Mouse (Mus musculus): ENCODE data around the gene Ppp1r27.
A peak's percentile ranks its signal among the peaks of the same experiment; 100 is the strongest.
"Not testable (repeated sequence)": the region's sequence is repeated elsewhere in the genome, so short reads cannot be mapped to it uniquely, and the experiment has no call there.

The Ppp1r27 gene

DNA sequence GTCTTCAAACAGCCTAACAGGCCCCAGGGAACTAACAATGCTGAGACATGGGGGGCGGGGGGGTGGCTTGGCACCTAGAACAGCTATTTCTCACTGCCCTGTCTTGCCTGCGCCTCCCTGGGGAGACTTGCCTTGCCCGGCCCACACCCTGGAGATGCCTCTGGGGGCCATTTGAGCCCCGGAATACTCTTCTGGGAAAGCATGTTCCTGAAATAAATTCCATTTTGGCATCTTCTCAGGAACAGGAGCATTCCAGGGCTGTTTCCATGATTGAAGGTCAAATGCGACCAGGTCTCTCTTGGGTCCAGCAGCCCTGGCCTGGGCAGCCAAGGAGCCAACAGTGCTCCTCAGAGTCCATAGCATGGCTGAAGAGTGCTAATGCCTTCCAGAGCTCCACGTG lies 8.6 kb downstream of the Ppp1r27 start:
- DNase-seq = no peak

DNA sequence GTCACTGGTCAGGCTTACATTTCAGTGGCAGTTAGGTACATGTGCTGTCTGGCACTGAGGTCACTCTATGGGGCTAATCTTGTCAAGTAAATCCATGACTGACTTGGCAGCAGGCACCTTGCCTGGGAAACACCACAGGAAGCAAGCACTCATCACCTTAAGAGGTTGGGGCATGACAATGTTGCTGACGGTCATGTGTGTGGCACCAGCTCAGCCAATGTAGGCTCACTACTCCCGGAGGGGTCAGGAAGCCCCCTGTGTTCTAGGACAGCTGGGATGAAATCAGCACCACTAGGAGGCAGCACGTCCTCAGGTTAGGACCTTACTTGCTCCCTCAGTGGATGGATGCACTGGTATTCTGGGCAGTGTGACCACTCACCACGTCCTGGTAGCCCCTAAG lies 9.0 kb downstream of the Ppp1r27 start:
- DNase-seq = no peak

DNA sequence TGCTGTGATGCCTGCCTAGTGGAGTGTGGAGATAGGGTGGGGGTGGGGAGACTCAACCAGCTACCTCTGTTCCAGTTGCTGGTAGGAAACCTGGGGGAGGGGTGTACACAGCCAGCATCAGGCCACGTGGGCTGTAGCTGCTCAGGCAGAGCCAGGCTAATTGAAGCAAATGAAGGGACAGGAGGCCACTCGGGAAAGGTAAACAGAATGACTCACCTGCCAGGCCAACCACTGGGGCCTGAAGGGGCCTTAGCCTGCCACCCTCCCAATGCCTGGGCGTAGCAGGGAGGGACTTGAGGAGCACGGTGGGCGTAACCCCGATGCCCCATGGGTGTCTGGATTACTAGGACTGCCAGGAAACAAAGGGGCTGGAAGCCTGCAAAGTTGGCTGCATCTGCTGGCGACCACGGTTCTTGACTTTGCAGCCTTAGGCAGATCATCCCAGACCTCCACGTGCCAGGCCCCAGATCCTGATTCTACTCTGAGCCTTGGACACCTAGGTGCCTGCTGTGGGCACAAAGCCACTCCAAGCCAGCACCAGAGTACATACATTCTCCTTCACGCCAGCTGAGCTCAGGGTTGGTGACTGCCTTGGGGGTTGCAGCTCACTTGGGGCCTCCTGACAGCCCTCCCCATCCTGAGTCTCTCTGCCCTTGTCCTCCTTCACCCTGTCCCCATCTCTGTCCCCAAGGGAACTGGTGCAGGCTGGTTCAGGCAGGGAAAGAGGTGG lies 11.5 kb downstream of the Ppp1r27 start:
- DNase-seq = no peak

DNA sequence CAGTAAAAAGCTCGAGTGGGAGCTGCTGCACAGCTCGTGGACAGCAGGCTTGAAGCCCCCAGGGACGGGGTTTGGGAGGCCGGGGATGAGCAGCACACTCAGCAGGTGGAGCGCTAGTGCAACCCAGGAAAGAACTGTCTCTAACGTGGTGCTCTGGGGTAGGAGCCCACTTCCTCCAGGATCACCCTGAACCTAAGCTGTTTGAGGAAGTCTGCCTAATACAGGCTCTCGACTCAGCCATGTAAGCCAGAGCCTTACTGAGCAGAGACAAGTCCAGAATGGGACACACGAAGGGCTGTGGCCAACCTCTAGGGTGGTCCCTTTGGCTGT lies 12.0 kb downstream of the Ppp1r27 start:
- no peak for DNase-seq

- no peak for DNase-seq
Observed at GRCm38 (mm10) chr11:120538485-120538884, 12.4 kb downstream of the Ppp1r27 start.

- DNase-seq = no peak
Observed at GRCm38 (mm10) chr11:120535804-120536203, 15.1 kb downstream of the Ppp1r27 start.

- no peak for DNase-seq
Observed at GRCm38 (mm10) chr11:120535145-120535544, 15.8 kb downstream of the Ppp1r27 start.

- DNase-seq = no peak
Observed at GRCm38 (mm10) chr11:120534093-120534492, 16.8 kb downstream of the Ppp1r27 start.

DNA sequence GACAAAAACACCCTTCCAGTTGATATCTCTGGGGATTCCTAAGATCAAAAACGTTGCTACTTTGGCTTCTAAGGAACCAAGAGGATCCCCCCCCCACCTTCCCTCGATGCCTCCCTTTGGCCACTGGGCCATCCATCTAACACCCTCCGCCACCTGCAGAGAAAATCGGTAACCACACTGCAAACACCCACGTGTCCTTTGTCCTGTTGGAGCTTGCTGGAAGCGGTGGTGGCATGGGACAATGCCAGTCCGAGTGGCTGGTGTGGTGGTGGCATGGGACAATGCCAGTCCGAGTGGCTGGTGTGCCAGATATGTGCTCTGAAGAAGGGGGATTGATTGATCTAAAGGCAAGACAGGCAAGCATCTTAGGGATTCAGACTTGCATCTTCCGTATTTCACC lies 19.3 kb downstream of the Ppp1r27 start:
- DNase-seq = no peak

- no peak for DNase-seq
Observed at GRCm38 (mm10) chr11:120530085-120530964, 20.6 kb downstream of the Ppp1r27 start, which contains the start of gene Gcgr. Gene Gcgr (plus strand): TSS chr11:120530699.

- no peak for DNase-seq
Observed at GRCm38 (mm10) chr11:120528903-120529302, 22.0 kb downstream of the Ppp1r27 start.

DNA sequence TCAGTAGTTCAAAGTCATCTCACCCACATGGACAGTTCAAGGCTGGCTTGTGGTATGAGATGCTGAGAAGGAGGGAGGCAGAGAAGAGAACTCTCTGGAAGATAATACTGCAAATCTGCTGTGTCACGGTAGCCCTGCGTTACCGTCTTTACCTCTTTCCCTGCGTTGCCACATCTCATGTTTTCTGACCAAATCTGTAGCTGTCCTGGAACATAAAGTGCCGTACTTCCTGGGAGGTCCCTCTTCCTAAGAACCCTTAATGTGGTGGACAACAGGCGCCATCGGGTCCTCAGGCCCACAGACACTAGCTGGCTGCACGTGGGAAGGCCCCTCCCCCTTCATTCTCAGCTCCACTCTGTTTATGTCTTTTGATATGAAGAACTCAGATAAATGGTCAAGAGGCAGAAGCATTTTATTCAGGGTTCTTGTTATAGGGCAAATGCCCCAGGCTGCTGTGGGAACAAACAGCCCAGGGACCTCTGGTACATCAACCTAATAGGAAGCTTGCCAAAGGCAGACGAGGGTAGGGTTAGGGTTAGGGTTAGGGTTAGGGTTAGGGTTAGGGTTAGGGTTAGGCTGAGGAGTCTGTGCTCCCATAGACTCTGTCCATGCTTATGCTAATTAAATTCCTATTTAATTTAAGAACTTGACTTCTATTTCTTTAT lies 23.1 kb downstream of the Ppp1r27 start:
- DNase-seq = no peak

DNA sequence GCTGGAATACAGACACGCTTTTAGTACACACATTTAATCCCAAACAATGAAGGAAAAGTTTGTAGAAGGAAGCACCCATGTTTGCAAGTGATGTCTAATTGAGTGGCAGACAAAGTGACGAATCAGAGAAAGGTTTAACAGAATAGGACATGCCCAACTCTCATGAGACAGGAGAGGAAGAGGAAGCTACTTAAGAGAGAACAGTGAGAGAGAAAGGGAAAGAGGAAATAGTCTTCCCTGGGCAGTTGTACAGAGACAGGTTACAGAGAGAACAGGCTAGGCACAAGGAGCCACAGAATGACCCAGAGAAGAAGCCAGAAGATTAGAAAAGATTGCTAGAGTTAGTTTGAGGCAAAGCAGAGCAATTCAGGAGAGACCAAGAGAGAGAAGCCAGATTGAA lies 25.0 kb downstream of the Ppp1r27 start:
- no peak for DNase-seq

- no peak for DNase-seq
Observed at GRCm38 (mm10) chr11:120522581-120522980, 28.4 kb downstream of the Ppp1r27 start.

- no peak for DNase-seq
Observed at GRCm38 (mm10) chr11:120520967-120521540, 29.9 kb downstream of the Ppp1r27 start.

DNA sequence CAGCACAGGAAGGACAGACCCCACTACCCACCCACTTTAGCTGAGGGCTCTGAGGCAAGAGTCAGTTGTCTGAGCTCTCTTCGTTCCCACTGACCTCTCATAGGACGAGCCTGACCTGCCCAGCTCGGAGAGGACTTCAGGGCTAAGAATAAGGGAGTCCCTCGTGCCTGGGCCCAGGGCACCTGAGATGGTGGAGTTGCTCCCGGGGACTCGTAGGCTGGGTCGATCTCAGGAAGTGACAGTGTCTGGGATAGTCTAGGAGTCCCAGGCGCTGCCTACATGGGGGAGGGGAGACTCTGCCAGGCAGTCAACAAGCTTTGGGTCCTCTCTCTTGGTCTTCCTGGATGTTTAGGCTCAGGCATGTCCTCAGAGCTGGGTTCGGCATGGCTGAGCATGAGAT lies 30.4 kb downstream of the Ppp1r27 start:
- no peak for DNase-seq

DNA sequence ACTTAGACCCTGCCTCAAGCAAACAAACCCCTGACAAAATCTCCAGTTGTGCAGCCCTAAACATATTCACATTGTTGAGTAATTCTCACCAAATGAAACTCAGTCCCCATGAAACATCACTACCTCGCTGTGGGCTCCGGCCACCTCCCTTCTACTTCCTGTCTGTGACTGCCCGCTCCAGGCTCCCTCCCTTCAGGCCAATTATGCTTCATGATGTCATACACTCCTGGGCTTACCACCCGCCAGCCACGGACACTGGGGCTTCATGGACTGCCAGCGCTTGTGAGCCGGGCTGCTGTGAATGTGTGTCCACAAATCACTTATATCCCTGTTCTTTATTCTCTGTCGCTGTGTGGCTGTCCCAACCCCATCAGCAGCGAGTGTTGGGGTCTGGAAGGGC lies 31.2 kb downstream of the Ppp1r27 start:
- no peak for DNase-seq

DNA sequence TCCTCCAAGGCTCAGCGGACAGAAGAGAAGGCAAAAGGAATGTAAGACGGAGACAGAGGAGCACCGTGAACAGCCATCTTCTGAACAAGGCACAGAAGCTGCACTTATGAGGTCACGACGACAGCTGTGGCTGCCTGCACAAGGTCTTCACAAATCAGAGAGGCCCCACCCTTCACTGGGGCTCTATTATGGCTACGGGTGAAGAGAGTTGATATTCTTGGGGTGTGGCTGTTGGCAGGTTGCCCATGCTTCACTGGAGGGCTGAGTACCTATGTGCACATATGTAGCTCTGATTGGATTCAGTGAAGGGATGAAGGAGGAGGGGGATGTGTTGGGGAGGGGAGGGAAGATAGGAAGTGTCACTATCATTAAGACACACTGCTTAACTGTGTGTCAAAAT lies 32.4 kb downstream of the Ppp1r27 start:
- no peak for DNase-seq

DNA sequence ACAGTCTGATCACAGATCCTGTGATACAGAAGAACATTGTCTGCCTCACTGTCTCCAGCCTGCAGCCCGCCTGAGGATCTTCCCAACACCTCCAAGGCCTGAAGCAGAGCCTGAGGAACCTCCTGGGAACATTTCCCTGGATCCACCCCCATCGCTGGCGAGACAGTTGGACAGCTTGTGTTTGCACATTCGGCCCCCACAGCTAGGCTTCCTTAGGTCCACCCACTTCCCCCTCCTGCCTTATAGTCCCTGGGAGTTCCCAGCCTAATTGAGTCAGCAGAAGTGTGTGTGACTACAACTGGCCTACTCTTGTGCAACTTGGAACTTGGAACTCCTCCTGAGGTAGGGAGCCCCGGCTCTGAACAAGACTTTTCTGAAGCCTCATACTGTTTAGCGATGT lies 32.9 kb downstream of the Ppp1r27 start:
- DNase-seq = no peak

DNA sequence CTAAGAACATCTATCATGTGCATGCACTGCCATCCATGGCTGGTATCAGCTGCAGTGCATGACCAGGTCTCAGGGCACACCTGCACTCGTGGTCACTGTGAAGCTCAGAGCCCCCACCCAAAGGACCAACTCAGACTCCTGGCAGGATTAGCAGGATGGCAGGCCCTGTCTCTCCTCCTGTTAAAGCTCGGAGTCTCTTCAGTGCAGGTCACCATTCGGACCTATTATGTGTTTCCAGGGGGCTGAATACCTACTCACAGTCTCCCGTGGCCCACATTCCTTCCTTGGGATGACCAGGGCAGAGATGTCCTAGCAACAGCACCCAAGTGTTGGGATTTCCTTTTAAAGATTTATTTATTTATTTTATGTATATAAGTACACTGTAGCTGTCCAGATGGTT lies 33.8 kb downstream of the Ppp1r27 start:
- DNase-seq = no peak

DNA sequence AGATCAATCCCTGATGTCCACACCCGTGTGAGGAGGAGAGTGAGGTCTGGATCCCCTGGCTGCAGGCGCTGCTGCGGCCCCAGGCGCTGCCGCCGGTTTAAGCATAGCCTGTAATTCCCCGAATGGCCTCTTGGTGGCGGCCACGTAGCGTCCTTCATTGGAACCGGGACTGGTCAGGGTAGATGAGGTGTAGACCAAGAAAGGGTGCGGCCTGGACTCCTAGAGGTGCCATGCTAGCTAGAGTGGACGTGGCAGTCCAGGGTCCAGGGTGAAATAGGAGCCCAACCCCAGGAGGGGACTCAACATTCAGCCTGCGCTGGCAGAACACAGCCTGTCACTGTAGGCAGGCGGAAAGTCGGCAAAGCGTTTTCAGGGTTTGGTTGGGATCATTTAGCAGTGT lies 35.3 kb downstream of the Ppp1r27 start:
- DNase-seq = peak; percentile 54 to 66

DNA sequence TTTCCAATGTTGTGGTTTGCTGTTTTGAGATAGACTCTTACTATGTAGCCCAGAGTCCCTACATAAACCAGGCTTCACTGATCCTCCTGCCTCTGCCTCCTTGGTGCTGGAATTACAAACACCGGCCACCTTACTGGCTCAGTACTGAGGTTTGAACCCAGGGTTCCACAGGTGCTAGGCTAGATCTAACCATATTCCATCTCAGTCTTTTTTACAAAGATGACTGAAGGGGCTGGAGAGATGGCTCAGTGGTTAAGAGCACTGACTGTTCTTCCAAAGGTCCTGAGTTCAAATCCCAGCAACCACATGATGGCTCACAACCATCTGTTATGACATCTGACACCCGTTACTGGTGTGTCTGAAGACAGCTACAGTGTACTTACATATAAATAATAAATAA lies 36.7 kb downstream of the Ppp1r27 start:
- not testable (repeated sequence) for DNase-seq

DNA sequence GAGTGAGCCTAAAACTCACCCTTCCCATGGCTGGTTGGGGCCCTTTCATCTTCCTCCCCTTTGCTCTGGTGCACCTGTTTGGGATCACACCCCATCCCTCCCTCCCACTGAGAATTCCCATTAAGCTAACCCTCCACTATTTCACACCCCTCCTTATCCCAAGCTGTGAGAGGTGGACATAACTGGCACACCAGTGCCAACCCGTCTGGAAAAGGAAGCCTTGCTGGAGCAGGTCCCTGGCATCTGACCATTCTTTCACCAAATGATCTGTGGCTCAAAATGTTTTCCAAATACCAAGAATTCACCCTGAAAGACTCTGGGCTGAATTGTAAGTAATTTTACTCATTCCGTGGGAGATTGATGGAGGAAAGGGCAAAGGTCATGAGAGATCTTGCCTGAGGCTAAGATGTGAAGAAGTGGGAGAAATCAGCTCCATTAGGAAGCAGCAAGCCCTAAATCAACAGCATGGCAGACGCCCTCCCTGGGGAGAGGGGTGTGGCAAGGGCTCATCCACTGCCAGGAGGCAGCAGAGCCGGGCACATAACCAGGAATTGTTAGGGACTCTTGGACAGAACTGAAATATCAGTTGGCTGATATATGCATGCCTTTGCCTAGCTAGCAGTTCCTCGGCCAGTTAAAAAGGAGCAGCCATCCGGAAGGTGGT lies 38.0 kb downstream of the Ppp1r27 start:
- no peak for DNase-seq
